Mouse (Mus musculus) liver, postnatal 0 days (tissue): Measurements from ENCODE around the gene Gpc5.
A peak's percentile ranks its signal among the peaks of the same experiment; 100 is the strongest.

Experiments
- CTCF ChIP-seq: sonication (generic); IDR thresholded peaks from 2 replicates; pipeline ENCODE4 v1.5.1; 2016; ENCODE audit warnings: antibody characterized with exemption, low read depth
- EP300 ChIP-seq: IDR thresholded peaks from 2 replicates; pipeline ENCODE4 v1.6.1; 2016; ENCODE audit warnings: antibody characterized with exemption, low read depth, mild to moderate bottlenecking

GRCm38 (mm10) chr14:115475234-115475633 is 383.2 kb downstream of the Gpc5 start:
- TF ChIP-seq CTCF (peak; percentile 49), EP300 (no peak)
